Mouse (Mus musculus) limb, embryonic 11.5 days (tissue): Measurements from ENCODE around the gene Inafm2. TPM values are rescaled to one million over a fixed set of nuclear protein-coding genes. Genes with fewer than 3 reads are reported as not detected.

ENCODE experiments used
- ATAC-seq: fragments of 200-750 bp; cut with Nextera tagmentation; 2 replicates; pipeline ENCODE4 v1.8.0; 2017; ENCODE audit warnings: low read depth; ENCODE audit not compliant: insufficient number of reproducible peaks, low FRiP score, low TSS enrichment
- DNase-seq: peaks from one replicate; pipeline ENCODE4 v3.0.0-alpha.2; 2015; ENCODE audit warnings: low spot score
- H3K27ac ChIP-seq: fragments of 300-500 bp; sonication (generic); replicated peaks from 2 replicates; pipeline ENCODE4 v1.5.1; 2014; ENCODE audit warnings: low read depth, mild to moderate bottlenecking, low read length
- H3K27me3 ChIP-seq: fragments of 300-500 bp; sonication (generic); 2 replicates; pipeline ENCODE4 v1.6.1; 2014; ENCODE audit warnings: mild to moderate bottlenecking, low read length, mixed read lengths; ENCODE audit not compliant: control insufficient read depth, insufficient read depth
- H3K36me3 ChIP-seq: fragments of 300-500 bp; sonication (generic); 2 replicates; pipeline ENCODE4 v1.6.1; 2014; ENCODE audit warnings: mild to moderate bottlenecking, low read length, moderate library complexity, mixed read lengths; ENCODE audit not compliant: control insufficient read depth, insufficient read depth
- H3K4me1 ChIP-seq: fragments of 300-500 bp; sonication (generic); 2 replicates; pipeline ENCODE4 v1.6.1; 2014; ENCODE audit warnings: low read length, mixed read lengths; ENCODE audit not compliant: control insufficient read depth, insufficient read depth
- H3K4me2 ChIP-seq: fragments of 300-500 bp; sonication (generic); 2 replicates; pipeline ENCODE4 v1.6.1; 2014; ENCODE audit warnings: low read depth, mild to moderate bottlenecking, moderate library complexity; ENCODE audit not compliant: severe bottlenecking
- H3K4me3 ChIP-seq: fragments of 300-500 bp; sonication (generic); 2 replicates; pipeline ENCODE4 v1.5.1; 2014; ENCODE audit warnings: low read depth, low read length
- H3K9ac ChIP-seq: fragments of 300-500 bp; sonication (generic); 2 replicates; pipeline ENCODE4 v1.6.1; 2014; ENCODE audit warnings: mild to moderate bottlenecking, low read length
- H3K9me3 ChIP-seq: fragments of 300-500 bp; sonication (generic); 2 replicates; pipeline ENCODE4 v1.6.1; 2016; ENCODE audit warnings: low read length; ENCODE audit not compliant: control insufficient read depth
- WGBS: fragments of 180-500 bp; shearing (Covaris S2); extraction: QIAGEN DNeasy Blood & Tissue Kit; methylation state at CpG from one replicate; pipeline ENCODE4 v1.1.7; 2014; 5-methylcytosine and 5-hydroxymethylcytosine counted together
- polyA plus RNA-seq: library from polyadenylated mRNA; unstranded; fragments of >200 nt; fragmentation: Nextera tagmentation; extraction: Ambion mirVana; gene quantifications from 2 replicates; pipeline ENCODE4 v1.2.1, GENCODE M21; 2014

Inafm2 gene
- polyA plus RNA-seq, 1 experiment from 2014 or later, result 26.9 TPM

- DNase-seq (peak; percentile 58), ATAC-seq (no peak)
- H3K27me3 ChIP-seq, result peaks cover 6% of the 10 kb centered on the region; the same call in 1 of the 2 replicates
- H3K36me3 ChIP-seq, result no peaks in the 10 kb centered on the region
- no peak overlapping the region for H3K27ac ChIP-seq
- H3K9ac ChIP-seq, result no peak overlapping the region
- no peak overlapping the region for H3K4me3 ChIP-seq
- 6% methylated on average over 3 of the region's 3 CpGs for WGBS
- peaks cover 11% of the 10 kb centered on the region for H3K4me1 ChIP-seq
- no peak overlapping the region for H3K4me2 ChIP-seq
- no peaks in the 10 kb centered on the region for H3K9me3 ChIP-seq
These were observed 15.0 kb upstream of the Inafm2 start for GRCm38 (mm10) chr2:118730622-118730915.

- no peak overlapping the region for H3K4me2 ChIP-seq
- H3K9ac ChIP-seq, result no peak overlapping the region
- ATAC-seq (no peak), DNase-seq (no peak)
- peaks cover 6% of the 10 kb centered on the region; the same call in 1 of the 2 replicates for H3K27me3 ChIP-seq
- no peaks in the 10 kb centered on the region for H3K36me3 ChIP-seq
- WGBS, result 85% methylated on average over 5 of the region's 5 CpGs
- H3K4me1 ChIP-seq, result peaks cover 11% of the 10 kb centered on the region
- no peak overlapping the region for H3K27ac ChIP-seq
- no peaks in the 10 kb centered on the region for H3K9me3 ChIP-seq
- no peak overlapping the region for H3K4me3 ChIP-seq
These were observed 13.6 kb upstream of the Inafm2 start for GRCm38 (mm10) chr2:118731981-118732380.

GRCm38 (mm10) chr2:118733341-118733740 lies 12.2 kb upstream of the Inafm2 start:
- WGBS, result 47% methylated on average over 5 of the region's 5 CpGs
- Histone ChIP-seq H3K27me3 (peaks cover 6% of the 10 kb centered on the region; the same call in 1 of the 2 replicates), H3K36me3 (no peaks in the 10 kb centered on the region), H3K4me1 (peaks cover 6% of the 10 kb centered on the region), H3K4me2 (no peak overlapping the region), H3K4me3 (no peak overlapping the region), H3K9me3 (no peaks in the 10 kb centered on the region), H3K27ac (no peak overlapping the region), H3K9ac (no peak overlapping the region)
- DNase-seq (no peak), ATAC-seq (no peak)

GRCm38 (mm10) chr2:118740341-118740740 lies 5.2 kb upstream of the Inafm2 start:
- Histone ChIP-seq H3K9me3 (no peaks in the 10 kb centered on the region), H3K27ac (no peak overlapping the region), H3K36me3 (no peaks in the 10 kb centered on the region), H3K9ac (no peak overlapping the region), H3K4me2 (no peak overlapping the region), H3K4me1 (peaks cover 5% of the 10 kb centered on the region; the same call in 1 of the 2 replicates), H3K4me3 (no peak overlapping the region), H3K27me3 (peaks cover 12% of the 10 kb centered on the region)
- ATAC-seq, result no peak
- WGBS, result 73% methylated on average over 3 of the region's 3 CpGs
- no peak for DNase-seq

- no peak overlapping the region for H3K4me2 ChIP-seq
- no peak overlapping the region for H3K4me3 ChIP-seq
- H3K4me1 ChIP-seq, result peaks cover 5% of the 10 kb centered on the region; the same call in 1 of the 2 replicates
- H3K36me3 ChIP-seq, result no peaks in the 10 kb centered on the region
- 64% methylated on average over 9 of the region's 9 CpGs for WGBS
- DNase-seq (no peak), ATAC-seq (no peak)
- no peak overlapping the region for H3K9ac ChIP-seq
- no peaks in the 10 kb centered on the region for H3K9me3 ChIP-seq
- H3K27me3 ChIP-seq, result peaks cover 12% of the 10 kb centered on the region
- H3K27ac ChIP-seq, result no peak overlapping the region
These were observed 4.4 kb upstream of the Inafm2 start for GRCm38 (mm10) chr2:118741183-118741582.

GRCm38 (mm10) chr2:118743261-118743943 lies 2.2 kb upstream of the Inafm2 start:
- ATAC-seq, result no peak
- Histone ChIP-seq H3K9ac (no peak overlapping the region), H3K9me3 (no peaks in the 10 kb centered on the region), H3K4me2 (no peak overlapping the region), H3K27me3 (peaks cover 12% of the 10 kb centered on the region), H3K4me1 (peaks cover 8% of the 10 kb centered on the region; the same call in 1 of the 2 replicates), H3K4me3 (no peak overlapping the region), H3K36me3 (no peaks in the 10 kb centered on the region), H3K27ac (no peak overlapping the region)
- 28% methylated on average over 8 of the region's 8 CpGs for WGBS
- DNase-seq, result no peak

GRCm38 (mm10) chr2:118744621-118745020 lies 937 bp upstream of the Inafm2 start:
- H3K36me3 ChIP-seq, result no peaks in the 10 kb centered on the region

GRCm38 (mm10) chr2:118745915-118746901 lies 650 bp downstream of the Inafm2 start:
- DNase-seq (peak; percentile 69), ATAC-seq (peak; percentile 32; the same call in 1 of the 2 replicates)
- no peak overlapping the region for H3K27ac ChIP-seq
- peaks cover 12% of the 10 kb centered on the region for H3K27me3 ChIP-seq
- H3K4me3 ChIP-seq, result peak overlapping the region; percentile 87
- H3K9ac ChIP-seq, result peak overlapping the region; percentile 86
- H3K36me3 ChIP-seq, result no peaks in the 10 kb centered on the region
- no peaks in the 10 kb centered on the region for H3K9me3 ChIP-seq
- WGBS, result under 1% methylated on average over 97 of the region's 113 CpGs
- peak overlapping the region; percentile 98 for H3K4me2 ChIP-seq
- H3K4me1 ChIP-seq, result peaks cover 18% of the 10 kb centered on the region

More at GRCm38 (mm10) chr2:118744621-118745020, 937 bp upstream of the Inafm2 start:
- peaks cover 8% of the 10 kb centered on the region; the same call in 1 of the 2 replicates for H3K4me1 ChIP-seq
- no peak for ATAC-seq
- H3K4me3 ChIP-seq, result peak overlapping the region; percentile 87; the same call in 1 of the 2 replicates
- peaks cover 12% of the 10 kb centered on the region for H3K27me3 ChIP-seq
- 4% methylated on average over 7 of the region's 7 CpGs for WGBS
- H3K27ac ChIP-seq, result no peak overlapping the region
- no peak overlapping the region for H3K9ac ChIP-seq
- no peak for DNase-seq
- peak overlapping the region; percentile 98 for H3K4me2 ChIP-seq
- no peaks in the 10 kb centered on the region for H3K9me3 ChIP-seq
